Mouse (Mus musculus) retina, adult 2 months (tissue): ENCODE measurements around the gene 1700012B09Rik.

Source experiments
- DNase-seq: peaks from one replicate; pipeline ENCODE4 v3.0.0-alpha.2; 2012; ENCODE audit warnings: low read depth, low spot score

1700012B09Rik gene

GRCm38 (mm10) chr9:14730941-14731541 is 39.8 kb downstream of the 1700012B09Rik start:
- no peak for DNase-seq

- DNase-seq = no peak
These were observed 42.5 kb downstream of the 1700012B09Rik start for GRCm38 (mm10) chr9:14728365-14728764.

- no peak for DNase-seq
These were observed 44.2 kb downstream of the 1700012B09Rik start for GRCm38 (mm10) chr9:14726629-14727028.

- DNase-seq = no peak
These were observed 44.8 kb downstream of the 1700012B09Rik start for GRCm38 (mm10) chr9:14726005-14726404.

GRCm38 (mm10) chr9:14724755-14725420 is 45.9 kb downstream of the 1700012B09Rik start:
- DNase-seq = no peak

GRCm38 (mm10) chr9:14721610-14722009 is 49.2 kb downstream of the 1700012B09Rik start:
- no peak for DNase-seq

GRCm38 (mm10) chr9:14720384-14720783 is 50.4 kb downstream of the 1700012B09Rik start:
- no peak for DNase-seq

GRCm38 (mm10) chr9:14718332-14718691 is 52.5 kb downstream of the 1700012B09Rik start:
- DNase-seq = no peak

- DNase-seq = no peak
These were observed 53.0 kb downstream of the 1700012B09Rik start for GRCm38 (mm10) chr9:14717689-14718331.

- DNase-seq = no peak
These were observed 55.6 kb downstream of the 1700012B09Rik start for GRCm38 (mm10) chr9:14715258-14715657.

- no peak for DNase-seq
These were observed 59.9 kb downstream of the 1700012B09Rik start for GRCm38 (mm10) chr9:14710910-14711309.
